Mouse (Mus musculus) left cerebral cortex, postnatal 25 days (tissue): ENCODE data around the gene Slc6a16. TPM values are rescaled to one million over a fixed set of nuclear protein-coding genes. Genes with fewer than 3 reads are reported as not detected.

Source experiments
- DNase-seq, 2 experiments: peaks; one replicate each; pipeline ENCODE4 v3.0.0; 2022; ENCODE audit warnings: low spot score in 2 of 2, mixed read lengths in 1 of 2
- intact Hi-C: fragments of 180-260 bp; cut with DNase I; formaldehyde crosslinking; loops from one replicate; pipeline ENCODE4 v1.15.1; 2025
- total RNA-seq, 2 experiments: library from RNA; stranded (reverse); gene quantifications; 2 replicates each; pipeline ENCODE4 v1.2.3; 2021

The Slc6a16 gene
- 1 to 10 TPM; 1.6 to 1.9 TPM for total RNA-seq

DNA sequence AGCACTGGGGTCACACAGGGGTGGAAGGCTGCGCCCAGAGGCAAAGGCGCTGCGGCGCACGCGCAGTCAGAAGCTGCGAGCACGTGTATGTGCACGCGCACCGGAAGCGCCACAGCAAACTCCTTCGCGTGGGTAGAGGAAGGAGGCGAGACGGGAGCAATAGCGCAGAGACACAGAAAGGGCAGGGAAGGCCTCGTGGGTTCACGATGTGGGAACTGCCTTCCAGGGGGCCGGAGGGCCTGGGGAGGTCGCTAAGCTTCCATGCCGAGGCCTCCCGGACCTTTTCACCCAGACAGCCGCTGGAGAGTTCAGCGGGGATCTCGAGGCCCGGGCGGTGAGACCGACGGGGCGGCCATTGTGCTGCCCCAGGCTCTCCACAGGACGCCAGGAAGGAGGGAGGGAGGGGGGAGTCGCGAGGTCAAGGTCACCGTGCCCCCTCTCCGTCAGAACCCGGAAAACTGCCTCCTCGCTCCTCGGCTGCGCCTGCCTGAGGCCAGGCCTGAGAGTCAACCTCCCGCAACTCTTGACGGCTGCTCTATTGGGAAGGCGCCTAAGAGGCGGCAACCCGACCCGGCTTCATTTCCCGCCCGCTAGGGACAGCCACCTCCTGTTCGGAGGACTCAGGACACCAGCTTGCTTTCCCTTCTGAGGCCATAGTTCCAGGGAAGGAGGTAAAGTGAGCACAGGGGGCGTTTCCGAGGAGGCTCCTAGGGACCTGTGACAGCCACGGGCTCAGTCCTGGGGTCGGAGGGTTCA, at the start of gene Slc6a16:
Slc6a16 (plus strand) TSS at position 453 of the 756 bp plus-strand sequence.
- intact Hi-C loops, result no loop called here
- DNase-seq, result peak; percentile 56 to 68

DNA sequence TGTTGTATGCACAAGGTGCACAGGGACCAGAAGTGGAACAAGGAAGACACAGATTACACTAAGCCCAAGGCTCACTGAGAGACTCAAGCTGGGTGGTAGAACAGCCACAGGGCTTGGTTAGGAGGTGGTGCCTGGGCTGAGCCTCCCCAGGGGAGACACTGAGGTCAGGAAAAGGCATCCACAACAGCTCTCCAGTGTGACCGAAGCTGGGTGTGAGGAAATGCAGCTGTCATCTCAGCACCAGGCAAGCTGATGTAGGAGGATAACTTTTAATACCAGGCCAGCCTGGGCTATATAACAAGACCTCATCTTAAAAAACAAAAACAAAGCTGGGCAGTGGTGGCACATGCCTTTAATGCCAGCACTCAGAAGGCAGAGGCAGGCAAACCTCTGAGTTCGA, 49.7 kb upstream of the Slc6a16 start:
- DNase-seq, result no peak
- intact Hi-C loops, result no loop called here

DNA sequence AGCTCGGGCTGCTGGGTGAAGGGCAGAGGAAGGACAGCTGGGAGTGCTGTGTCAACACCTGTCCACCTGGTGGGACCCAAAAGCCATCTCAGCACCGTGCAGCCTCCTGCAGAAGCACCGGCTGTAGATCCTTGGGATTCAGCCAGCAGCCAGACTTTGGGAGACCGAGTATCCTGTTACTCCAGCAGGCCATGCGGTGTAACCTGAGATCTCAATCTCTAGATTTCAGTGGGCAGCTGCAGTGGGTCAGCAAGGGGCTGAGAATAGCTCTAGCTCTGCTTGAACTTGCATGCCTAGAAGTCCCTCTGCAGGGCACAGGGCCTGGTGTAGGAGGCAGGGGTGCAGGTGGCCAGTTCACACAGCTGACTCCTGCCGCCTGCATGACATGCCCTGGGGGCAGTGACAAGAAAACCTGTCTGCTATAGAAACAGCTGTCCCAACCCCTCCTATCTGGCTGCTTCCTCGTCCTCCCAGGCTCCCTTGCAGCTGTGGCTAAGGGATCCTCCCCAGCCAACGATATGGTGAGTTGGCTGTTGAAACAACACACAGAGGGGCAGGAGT, 49.0 kb upstream of the Slc6a16 start:
- intact Hi-C loops, result no loop called here

DNA sequence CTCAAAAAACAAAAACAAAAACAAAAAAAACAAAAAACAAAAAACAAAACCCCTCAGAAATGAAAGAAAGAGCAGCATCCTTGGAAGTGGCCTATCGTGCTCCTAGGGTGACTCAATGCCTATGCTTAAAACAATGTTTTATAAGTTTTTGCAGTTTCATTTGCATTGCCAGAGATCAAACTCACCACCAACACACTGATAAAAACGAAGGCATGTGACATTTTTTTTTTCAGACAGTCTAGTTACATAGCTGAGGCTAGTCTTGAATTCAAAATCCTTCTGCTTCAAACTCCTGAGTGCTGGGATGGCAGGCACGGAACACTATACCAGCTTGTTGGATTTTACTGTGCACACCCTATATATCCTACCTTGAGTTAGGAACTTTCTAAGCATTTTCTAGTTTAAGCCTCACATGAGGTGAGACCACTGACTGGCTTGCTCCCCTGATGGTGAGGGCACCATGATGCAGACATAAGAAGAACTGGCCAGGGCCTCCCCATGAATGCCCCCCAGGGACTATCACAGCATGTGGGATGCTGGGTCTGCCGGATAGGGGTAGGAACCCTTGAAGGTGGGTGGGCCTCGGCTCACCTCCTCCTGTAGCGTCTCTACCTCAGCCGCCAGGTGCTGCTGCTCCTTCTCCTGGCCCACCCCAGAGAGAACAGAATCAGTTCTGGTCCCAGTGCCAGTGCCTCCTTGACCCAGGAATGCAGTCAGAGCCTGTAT, 48.1 kb upstream of the Slc6a16 start:
- no peak for DNase-seq
- intact Hi-C loops, result no loop called here

More for the DNA sequence above, 49.0 kb upstream of the Slc6a16 start:
- DNase-seq, result no peak

DNA sequence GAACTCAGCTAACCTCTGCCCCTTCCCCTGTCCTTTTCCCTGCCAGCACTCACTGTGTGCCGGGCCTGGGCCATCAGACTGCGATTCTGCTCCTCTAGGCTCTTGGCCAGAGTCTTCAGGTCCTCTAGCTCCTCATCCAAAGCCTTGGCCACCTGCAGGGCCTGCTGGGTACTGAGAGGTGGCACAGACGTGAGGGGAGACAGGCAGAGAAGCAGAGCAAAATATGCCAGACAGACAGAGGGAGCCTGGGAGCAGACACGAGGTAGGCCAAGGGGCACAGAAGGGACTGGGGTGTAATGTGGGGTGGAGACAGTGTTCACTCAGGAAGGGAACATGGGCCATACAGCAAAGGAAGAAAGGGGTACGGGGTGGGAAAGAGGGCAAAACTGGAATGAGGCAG, 47.5 kb upstream of the Slc6a16 start:
- no peak for DNase-seq
- intact Hi-C loops, result no loop called here

DNA sequence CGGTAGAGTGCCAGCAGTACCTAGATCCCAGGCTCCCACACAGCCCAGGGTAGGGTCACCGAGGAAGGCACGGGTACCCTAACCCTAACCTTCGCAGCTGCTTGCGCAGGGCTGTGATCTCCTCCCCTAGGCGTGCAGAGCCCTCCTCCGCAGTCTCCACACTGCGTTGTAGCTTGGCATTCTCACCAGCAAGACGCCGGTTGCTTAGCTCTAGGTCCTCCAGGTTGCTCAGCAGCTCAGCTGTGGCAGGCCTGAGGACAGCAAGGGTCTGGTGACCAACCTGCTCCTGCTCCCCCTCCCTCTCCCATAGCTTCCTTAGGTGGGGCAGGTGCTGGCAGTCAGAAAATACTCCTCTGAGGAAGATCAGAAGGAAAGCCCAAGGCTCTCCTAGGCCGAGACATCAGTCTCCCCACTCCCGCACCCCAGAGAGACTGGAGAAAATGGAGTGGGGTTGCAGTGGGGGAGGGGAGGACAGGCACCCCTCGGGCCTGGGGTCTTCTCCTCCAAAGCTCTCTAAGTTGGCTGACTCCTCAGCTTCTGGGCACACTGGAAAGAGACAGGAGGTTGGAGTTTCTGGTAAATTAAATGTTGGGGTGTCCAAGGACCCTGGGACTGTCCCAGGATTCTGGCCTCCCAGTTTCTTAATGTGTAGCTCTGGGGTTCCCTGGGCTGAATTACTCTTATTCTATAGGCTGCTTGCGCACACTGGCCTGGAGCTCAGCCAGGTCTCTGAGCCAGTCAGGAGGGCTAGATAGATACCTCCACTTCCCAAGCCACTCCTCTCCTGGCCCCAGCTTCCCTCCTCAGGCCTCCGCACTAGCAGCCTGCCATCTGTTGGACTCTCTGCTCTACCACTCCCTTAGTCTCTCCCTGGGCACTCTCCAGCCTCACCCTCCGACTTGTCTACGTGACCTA, 46.8 kb upstream of the Slc6a16 start:
- intact Hi-C loops, result no loop called here
- peak in 1 of 2 experiments; percentile 10 for DNase-seq

DNA sequence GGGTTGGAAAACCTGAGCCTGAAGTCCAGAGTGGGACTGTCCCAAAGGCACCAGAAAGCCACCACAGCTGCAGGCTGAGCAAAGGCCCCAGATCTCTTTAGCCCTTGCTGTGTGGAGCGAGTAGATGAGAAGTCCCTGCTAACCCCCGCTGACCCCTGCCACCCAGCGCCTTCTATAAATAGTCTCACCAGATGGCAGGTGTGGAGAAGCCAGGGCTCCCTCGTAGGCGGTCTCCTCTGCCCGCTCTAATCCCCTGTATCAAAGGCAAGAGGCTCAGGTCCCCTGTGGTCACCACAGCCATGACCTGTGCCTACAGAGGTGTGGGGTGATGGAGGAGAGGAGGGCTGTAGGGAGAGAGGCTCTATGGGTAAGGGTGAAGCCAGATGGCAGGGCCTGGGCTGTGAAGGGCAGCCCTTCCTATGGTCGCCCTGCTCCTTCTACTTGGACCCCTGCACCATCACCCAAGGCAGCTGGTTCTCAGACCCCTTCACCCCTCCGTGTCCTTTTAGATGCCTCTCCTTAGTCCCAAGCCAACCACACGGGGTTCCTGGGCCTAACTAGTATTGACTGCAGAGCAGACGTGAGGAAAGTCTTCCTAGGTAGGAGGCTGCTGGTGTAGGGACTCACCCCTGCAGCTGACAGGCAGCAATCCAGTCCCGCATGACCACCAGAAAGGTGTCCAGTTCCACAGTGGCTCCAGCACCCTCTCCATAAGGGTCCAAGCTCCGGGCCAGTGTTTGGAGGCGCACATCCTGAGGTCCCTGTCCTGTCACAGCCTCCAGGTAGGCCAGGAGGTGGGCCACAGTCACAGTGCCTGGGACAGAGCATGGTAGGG, 45.3 kb upstream of the Slc6a16 start:
- intact Hi-C loops, result no loop called here

DNA sequence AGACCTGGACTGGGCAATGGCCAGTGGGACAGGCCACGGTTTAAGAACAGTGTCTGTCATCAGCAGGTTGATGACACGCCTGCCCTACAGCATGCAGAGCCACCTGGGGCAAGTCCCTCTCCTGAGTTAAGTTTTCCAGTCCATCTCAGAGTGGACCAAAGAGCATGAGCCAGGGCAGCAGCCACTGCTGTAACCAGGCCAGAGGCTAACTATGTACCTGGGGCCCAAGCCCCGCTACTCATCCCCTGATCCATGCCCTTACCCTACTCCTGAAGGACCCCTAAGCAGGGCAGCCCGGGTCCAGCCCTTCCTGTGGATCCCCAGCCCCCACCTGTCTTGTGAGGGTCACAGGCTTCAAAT, 44.7 kb upstream of the Slc6a16 start:
- no peak for DNase-seq
- intact Hi-C loops, result no loop called here

More for the DNA sequence above, 45.3 kb upstream of the Slc6a16 start:
- DNase-seq, result peak in 1 of 2 experiments; percentile 1

DNA sequence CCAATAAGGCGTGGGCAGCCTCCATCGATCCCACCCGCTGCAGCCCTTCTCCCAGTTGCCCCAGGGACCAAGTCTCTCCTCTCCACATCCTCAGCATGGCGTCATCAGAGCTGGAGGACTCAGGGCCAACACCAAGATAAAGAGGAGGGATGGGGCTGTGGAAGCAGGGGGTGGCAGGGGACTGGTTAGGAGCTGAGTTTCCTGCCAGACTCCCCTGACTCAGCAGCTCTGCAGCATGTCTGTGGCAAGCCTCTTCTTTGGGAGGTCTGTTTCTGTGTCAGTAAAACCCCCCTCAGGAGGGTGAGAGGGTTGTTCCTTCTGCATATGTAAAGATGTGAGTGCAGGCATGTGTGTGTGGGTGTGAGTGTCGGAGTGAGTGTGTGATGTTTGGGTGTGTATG, 43.9 kb upstream of the Slc6a16 start:
- intact Hi-C loops, result no loop called here
- peak in 1 of 2 experiments; percentile 71 for DNase-seq

DNA sequence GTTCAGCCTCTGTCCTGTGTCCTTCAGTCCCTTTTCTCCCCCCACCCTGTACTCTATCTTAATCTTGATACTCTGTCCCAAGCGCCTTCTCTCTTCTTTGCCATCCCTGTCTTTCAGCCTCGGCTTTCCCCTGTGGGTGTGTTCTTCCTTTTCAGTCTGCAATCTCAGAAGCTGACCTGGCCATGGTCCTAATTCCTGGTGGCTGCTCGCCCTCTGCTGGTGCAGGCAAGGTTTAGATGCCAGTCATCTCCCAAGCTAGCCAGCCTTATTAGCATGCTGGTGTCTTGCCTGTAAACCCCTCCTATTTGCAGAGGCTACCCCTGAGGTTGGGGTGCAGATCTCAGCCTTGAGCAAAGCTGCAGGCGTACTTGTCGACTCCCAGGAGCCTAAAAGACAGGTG, 42.5 kb upstream of the Slc6a16 start:
- DNase-seq, result peak; percentile 66 to 87
- intact Hi-C loops, result loop anchor here (1.0 kb wide), 1 partner anchor 36 kb away; no protein-coding TSS in a partner anchor

DNA sequence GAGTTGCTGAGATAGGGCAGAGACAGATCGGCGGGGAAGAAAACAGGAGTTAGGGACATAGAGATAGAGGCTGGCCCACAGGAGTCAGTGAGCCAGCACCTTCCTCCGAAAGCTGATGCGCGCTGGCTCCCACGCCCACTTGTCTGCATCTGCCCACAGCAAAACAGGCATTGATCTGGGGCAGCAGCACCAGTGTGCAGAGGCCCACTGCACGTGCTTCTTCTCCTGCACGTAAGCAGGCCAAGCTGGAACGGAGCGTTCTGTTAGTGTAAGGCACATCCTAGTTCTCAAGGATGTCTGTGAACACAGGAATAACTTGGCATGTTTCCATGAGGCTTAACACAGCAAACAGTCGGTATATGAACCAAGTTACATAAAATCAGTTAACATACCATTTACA, 41.9 kb upstream of the Slc6a16 start:
- peak; percentile 61 to 77 for DNase-seq
- intact Hi-C loops, result loop anchor here (1.0 kb wide), 1 partner anchor 37 kb away; no protein-coding TSS in a partner anchor

DNA sequence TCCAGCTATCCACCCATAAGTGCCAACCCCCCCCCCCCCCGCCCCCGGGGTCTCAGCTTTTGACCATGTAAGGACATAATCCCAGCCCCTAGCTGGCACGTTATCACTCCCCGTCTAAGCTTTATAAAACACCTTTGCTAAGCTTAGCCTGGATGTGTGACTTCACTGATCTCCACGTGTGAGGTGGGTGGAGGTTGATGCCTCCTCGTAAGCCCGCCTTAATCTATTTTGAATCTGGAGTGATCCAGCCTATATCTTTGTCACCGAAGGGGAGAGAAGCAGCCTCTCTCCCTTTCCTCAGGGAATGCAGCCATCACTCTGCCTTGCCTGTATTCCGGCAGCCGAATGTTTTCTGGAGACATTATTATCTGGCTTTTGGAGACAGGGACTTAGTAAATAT, 38.2 kb upstream of the Slc6a16 start:
- peak in 1 of 2 experiments; percentile 71 for DNase-seq
- intact Hi-C loops, result loop anchor here (1.0 kb wide), 1 partner anchor 31 kb away; no protein-coding TSS in a partner anchor

DNA sequence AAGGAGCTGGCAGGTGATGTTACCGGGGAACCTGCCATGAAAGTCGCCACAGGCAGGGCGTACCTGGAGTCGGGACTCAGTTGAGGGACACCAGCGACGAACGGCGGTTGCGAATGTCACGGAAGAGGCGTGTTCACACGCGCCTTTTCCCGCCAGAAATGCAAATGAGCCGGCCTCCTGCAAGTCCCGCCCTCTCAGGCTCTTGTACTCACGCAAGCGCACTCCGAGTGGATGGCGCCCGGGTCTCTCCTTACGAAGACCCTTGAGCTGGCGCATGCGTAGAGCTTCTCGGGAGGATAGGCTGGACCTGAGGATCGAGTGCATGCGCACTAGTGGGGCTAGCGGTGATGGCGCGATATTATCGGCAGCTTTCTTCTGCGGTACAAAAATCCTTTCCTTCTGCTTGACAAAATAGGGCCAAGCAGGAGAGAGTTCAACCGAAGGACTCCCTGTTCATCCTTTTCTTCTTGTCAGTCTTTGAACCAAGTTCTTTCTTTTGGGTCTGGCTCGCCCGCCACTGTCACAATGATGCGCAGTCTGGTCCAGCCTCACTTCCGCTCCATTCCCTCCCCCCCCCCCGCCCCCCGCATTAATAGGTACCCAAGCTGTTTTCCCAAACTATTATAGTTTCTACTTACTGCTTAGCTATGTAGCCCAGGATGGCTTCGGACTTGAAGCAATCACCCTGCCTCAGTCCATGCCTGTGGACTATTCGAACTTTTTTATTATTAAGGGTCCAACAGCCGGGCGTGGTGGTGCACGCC, 36.3 kb upstream of the Slc6a16 start, which contains the start of gene Ccdc155:
Ccdc155 (minus strand) TSS at position 513 of the 764 bp plus-strand sequence.
- DNase-seq, result peak; percentile 91 to 95
- intact Hi-C loops, result no loop called here

DNA sequence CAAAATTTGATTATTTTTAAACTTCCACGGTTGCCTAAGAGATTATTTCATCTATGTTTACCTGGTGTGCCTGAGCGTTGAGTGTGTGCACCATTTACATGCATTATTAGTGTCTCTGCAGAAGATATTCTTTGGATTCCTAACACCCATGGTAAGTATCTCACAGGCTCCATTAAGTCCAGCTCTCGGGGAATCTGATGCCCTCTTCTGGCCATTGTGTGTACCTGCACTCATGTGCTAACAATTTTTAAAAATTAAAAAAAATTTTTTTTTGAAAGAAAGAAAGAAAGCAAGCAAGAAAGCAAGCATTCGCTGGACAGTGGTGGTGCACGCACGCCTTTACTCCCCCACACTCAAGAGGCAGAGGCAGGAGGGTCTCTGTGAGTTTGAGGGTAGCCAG, 32.6 kb upstream of the Slc6a16 start:
- intact Hi-C loops, result no loop called here
- DNase-seq, result no peak

DNA sequence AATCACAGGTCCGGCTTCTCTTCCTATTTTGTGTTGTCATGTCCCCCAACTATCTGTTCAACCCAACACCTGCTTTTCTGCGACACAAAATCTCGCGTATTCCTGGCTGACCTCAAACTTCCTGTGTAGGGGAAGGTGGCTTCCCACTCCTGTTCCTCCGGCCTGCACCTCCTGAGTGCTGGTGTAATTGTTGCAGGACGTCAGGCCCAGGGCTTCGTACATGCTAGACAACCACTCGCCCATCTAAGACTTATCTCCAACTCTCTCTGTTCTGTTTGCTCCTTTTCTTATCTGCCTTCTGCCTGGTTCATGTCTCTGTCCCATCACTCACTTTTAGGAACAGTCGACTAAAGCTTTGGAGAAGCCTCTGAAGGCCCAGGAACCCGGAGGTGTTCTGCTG, 29.8 kb upstream of the Slc6a16 start:
- intact Hi-C loops, result no loop called here
- DNase-seq, result no peak

DNA sequence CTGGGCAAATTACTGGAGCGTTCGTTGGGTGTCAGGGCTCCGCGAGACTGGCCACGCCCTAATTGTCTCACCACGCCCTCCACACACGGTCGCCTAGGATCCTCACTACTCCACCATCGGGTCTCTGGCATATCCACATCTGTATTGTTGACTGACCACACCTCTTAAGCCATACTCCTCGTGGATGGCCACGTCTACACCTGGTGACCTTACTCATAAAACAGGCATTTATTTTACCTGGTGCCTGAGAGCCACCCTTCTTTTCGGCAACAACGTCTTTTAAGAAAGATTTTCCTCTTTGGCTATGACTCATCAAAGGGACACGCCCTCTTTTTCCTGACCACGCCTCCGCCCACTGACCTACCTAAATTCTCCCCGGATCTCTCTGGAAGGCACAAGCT, 29.0 kb upstream of the Slc6a16 start, which contains the start of gene Dkkl1:
Dkkl1 (minus strand) TSS at position 297 of the 401 bp plus-strand sequence.
- intact Hi-C loops, result no loop called here
- DNase-seq, result no peak

DNA sequence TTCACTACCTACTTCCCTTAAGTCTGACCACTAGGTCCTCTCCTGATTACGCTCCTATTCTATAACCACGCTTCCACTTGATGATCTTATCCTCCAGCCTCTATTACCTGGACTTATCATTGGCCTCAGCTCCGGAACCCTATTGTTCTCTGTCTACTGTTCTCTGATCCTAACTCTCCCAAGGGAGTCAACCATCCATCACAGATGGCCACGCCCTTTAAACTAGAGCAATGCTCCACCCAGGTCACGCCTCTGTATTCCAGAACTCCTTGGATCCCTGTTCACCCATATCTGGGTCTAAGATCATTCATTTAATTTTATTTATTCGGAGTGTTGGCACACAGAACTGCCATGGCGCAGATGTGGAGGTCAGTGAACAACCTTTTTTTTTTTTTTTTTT, 28.5 kb upstream of the Slc6a16 start:
- intact Hi-C loops, result no loop called here
- DNase-seq, result no peak

DNA sequence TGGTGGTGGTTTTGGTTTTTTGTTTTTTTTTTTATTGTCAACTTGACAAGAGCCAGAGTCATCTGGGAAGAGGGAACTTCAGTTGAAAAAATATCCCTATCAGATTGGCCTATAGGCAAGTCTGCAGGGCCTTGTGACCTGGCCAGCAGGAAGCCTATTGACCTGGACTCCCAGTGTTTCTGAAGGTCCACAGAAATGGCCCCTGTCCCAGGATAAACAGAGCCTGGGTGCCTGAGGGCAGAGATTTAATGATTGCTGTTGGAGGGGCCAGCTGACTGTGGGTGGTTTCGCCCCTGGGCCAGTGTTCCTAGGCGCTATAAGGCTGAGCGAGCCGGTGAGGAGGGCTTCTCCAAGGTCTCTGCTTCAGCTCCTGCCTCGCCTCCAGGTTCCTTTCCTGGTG, 27.2 kb upstream of the Slc6a16 start:
- no peak for DNase-seq
- intact Hi-C loops, result no loop called here
